Mouse (Mus musculus) cerebellum, adult 11 months (tissue): ENCODE results near the gene Fbxo21.

Experiments used
- DNase-seq: peaks from one replicate; pipeline ENCODE4 v3.0.0; 2022

Fbxo21 gene

GRCm38 (mm10) chr5:118050743-118051142 lies 74.2 kb downstream of the Fbxo21 start:
- DNase-seq: no peak

GRCm38 (mm10) chr5:118051981-118052662 lies 75.6 kb downstream of the Fbxo21 start:
- peak; percentile 78 for DNase-seq

DNA sequence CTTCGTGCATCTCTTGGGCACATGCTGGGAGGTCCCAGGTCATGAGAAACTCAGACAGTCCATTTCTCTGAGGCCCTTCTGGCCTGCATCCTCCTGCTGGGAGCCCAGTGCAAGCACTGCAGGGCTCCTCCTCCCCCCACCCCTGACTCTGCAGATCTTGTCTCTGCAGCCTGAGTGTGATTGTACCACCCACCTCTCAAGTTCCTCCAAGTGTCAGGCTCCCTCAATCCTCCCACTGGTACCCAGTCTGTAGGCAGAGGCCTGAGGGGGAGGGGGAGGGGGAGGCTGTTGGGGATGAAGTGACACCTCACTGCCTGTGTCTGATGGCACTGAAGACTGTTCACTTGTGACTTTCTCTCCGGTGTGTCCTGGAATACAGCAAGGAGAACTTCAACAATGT lies 76.7 kb downstream of the Fbxo21 start:
- DNase-seq: no peak

DNA sequence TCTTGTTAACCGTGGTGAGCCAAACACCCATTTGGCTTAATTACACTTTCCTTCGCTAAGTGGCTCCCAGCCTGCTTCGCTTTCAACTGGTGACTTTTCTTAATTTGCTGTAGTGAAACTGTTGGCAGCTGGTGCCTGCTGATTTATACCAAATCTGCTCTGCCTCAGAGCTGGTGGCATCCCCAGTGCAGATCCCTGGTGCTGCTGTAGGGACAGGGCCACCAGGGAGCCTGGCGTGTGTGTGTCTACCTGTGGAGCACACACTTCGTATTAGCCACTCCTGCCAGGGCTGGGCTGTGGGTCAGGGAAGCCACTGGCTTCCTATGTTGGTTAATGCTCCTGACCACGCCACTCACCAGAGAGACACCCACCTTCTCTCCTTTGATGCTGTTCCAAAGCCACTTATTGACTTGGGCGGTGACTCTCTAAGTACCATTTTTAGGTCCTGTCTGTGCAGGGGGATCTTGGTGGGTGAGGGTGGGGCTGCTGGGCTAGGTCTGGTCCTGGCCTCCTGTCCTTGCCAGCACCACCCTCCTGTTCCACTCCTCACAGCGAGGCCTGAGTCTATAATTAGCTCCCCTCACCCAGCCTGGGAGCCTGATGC lies 81.1 kb downstream of the Fbxo21 start:
- DNase-seq: no peak

- DNase-seq: no peak
Measured at GRCm38 (mm10) chr5:118058858-118059257, 82.3 kb downstream of the Fbxo21 start.

DNA sequence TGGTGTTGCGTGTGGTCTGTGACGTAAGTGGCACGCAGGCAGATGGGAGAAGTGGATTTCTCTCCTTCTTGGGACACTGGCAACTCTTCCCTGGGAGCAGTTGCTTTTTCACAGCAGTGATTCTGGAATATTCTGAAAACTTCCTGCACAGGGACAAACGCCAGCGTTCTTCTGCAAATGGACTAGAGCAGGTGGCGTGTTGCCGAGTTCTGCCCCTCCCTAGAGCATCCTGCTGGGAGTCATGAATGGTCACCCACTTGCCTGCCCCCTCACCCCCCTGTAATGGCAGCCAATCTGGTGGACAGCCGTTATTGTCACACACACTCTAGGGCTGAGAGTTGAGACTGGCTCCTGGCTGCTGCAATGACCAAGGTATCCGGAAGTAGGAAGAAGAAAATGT lies 83.1 kb downstream of the Fbxo21 start:
- no peak for DNase-seq
